Mouse (Mus musculus): ENCODE measurements at regions not wholly inside any gene's neighbourhood (a gene's known extent, or its start where the extent isn't known, plus 50 kb on each side); places are given as distances from the start of the nearest gene placed in this dataset.

- Histone ChIP-seq H3K4me1 (no peaks in the 10 kb centered on the region), H3K36me3 (no peaks in the 10 kb centered on the region), H3K4me2 (replicated peaks) (no peak overlapping the region), H3K4me3 (no peak overlapping the region), H3K27ac (no peak overlapping the region), H3K27me3 (no peaks in the 10 kb centered on the region), H3K9ac (no peak overlapping the region), H3K9me3 (no peaks in the 10 kb centered on the region)
- no peak for ATAC-seq (ENCODE audit: insufficient number of reproducible peaks, insufficient read depth, low FRiP score, low TSS enrichment)
- WGBS = 39% methylated on average over 3 of the region's 3 CpGs
Measured at GRCm38 (mm10) chr12:95239158-95239779, 452.8 kb upstream of the Flrt2 start.

GRCm38 (mm10) chr12:95267187-95267586 lies 424.8 kb upstream of the Flrt2 start:
- Histone ChIP-seq H3K27ac (no peak overlapping the region), H3K27me3 (no peaks in the 10 kb centered on the region), H3K9me3 (no peaks in the 10 kb centered on the region), H3K4me3 (no peak overlapping the region), H3K4me1 (no peaks in the 10 kb centered on the region), H3K4me2 (replicated peaks) (no peak overlapping the region), H3K9ac (no peak overlapping the region), H3K36me3 (no peaks in the 10 kb centered on the region)
- no peak for ATAC-seq (ENCODE audit: insufficient number of reproducible peaks, insufficient read depth, low FRiP score, low TSS enrichment)
- WGBS = 56% methylated on average over 3 of the region's 3 CpGs

GRCm38 (mm10) chr12:95305386-95305785 lies 386.6 kb upstream of the Flrt2 start:
- Histone ChIP-seq H3K27ac (no peak overlapping the region), H3K27me3 (no peaks in the 10 kb centered on the region), H3K9me3 (no peaks in the 10 kb centered on the region), H3K36me3 (no peaks in the 10 kb centered on the region), H3K9ac (no peak overlapping the region), H3K4me2 (replicated peaks) (no peak overlapping the region), H3K4me1 (no peaks in the 10 kb centered on the region), H3K4me3 (no peak overlapping the region)
- ATAC-seq (ENCODE audit: insufficient number of reproducible peaks, insufficient read depth, low FRiP score, low TSS enrichment) = no peak
- WGBS = 88% methylated on average over 2 of the region's 2 CpGs

GRCm38 (mm10) chr12:95315151-95315750 lies 376.8 kb upstream of the Flrt2 start:
- Histone ChIP-seq H3K4me2 (replicated peaks) (no peak overlapping the region), H3K27me3 (no peaks in the 10 kb centered on the region), H3K4me1 (no peaks in the 10 kb centered on the region), H3K9ac (no peak overlapping the region), H3K9me3 (no peaks in the 10 kb centered on the region), H3K36me3 (no peaks in the 10 kb centered on the region), H3K27ac (no peak overlapping the region), H3K4me3 (no peak overlapping the region)
- no peak for ATAC-seq (ENCODE audit: insufficient number of reproducible peaks, insufficient read depth, low FRiP score, low TSS enrichment)
- 86% methylated on average over 2 of the region's 2 CpGs for WGBS

GRCm38 (mm10) chr12:95316820-95317219 lies 375.2 kb upstream of the Flrt2 start:
- H3K27me3 ChIP-seq = no peaks in the 10 kb centered on the region
- ATAC-seq (ENCODE audit: insufficient number of reproducible peaks, insufficient read depth, low FRiP score, low TSS enrichment) = no peak
- no peaks in the 10 kb centered on the region for H3K9me3 ChIP-seq
- H3K4me1 ChIP-seq = no peaks in the 10 kb centered on the region
- 46% methylated on average over 1 of the region's 1 CpGs for WGBS
- H3K4me3 ChIP-seq = no peak overlapping the region
- no peak overlapping the region for H3K9ac ChIP-seq
- no peak overlapping the region for H3K27ac ChIP-seq
- no peaks in the 10 kb centered on the region for H3K36me3 ChIP-seq
- no peak overlapping the region for H3K4me2 ChIP-seq (replicated peaks)

- Histone ChIP-seq H3K4me2 (replicated peaks) (no peak overlapping the region), H3K27me3 (no peaks in the 10 kb centered on the region), H3K4me1 (no peaks in the 10 kb centered on the region), H3K27ac (no peak overlapping the region), H3K4me3 (no peak overlapping the region), H3K9me3 (no peaks in the 10 kb centered on the region), H3K9ac (no peak overlapping the region), H3K36me3 (no peaks in the 10 kb centered on the region)
- ATAC-seq (ENCODE audit: insufficient number of reproducible peaks, insufficient read depth, low FRiP score, low TSS enrichment) = no peak
- 82% methylated on average over 3 of the region's 3 CpGs for WGBS
Measured at GRCm38 (mm10) chr12:95321693-95322092, 370.3 kb upstream of the Flrt2 start.

GRCm38 (mm10) chr12:95329666-95330065 lies 362.4 kb upstream of the Flrt2 start:
- Histone ChIP-seq H3K9me3 (no peaks in the 10 kb centered on the region), H3K9ac (no peak overlapping the region), H3K4me1 (peaks cover 6% of the 10 kb centered on the region; the same call in 1 of the 2 replicates), H3K4me3 (no peak overlapping the region), H3K36me3 (no peaks in the 10 kb centered on the region), H3K4me2 (replicated peaks) (no peak overlapping the region), H3K27ac (no peak overlapping the region), H3K27me3 (no peaks in the 10 kb centered on the region)
- 33% methylated on average over 1 of the region's 1 CpGs for WGBS
- ATAC-seq (ENCODE audit: insufficient number of reproducible peaks, insufficient read depth, low FRiP score, low TSS enrichment) = no peak

- H3K9ac ChIP-seq = no peak overlapping the region
- H3K27ac ChIP-seq = no peak overlapping the region
- no peak overlapping the region for H3K4me3 ChIP-seq
- no peak for ATAC-seq (ENCODE audit: insufficient number of reproducible peaks, insufficient read depth, low FRiP score, low TSS enrichment)
- H3K27me3 ChIP-seq = no peaks in the 10 kb centered on the region
- no peaks in the 10 kb centered on the region for H3K4me1 ChIP-seq
- H3K36me3 ChIP-seq = no peaks in the 10 kb centered on the region
- WGBS = 88% methylated on average over 5 of the region's 5 CpGs
- H3K9me3 ChIP-seq = no peaks in the 10 kb centered on the region
- H3K4me2 ChIP-seq (replicated peaks) = no peak overlapping the region
Measured at GRCm38 (mm10) chr12:95347786-95348185, 344.2 kb upstream of the Flrt2 start.

GRCm38 (mm10) chr12:95355151-95355550 lies 336.9 kb upstream of the Flrt2 start:
- WGBS = 13% methylated on average over 6 of the region's 6 CpGs
- H3K36me3 ChIP-seq = no peaks in the 10 kb centered on the region
- no peak overlapping the region for H3K9ac ChIP-seq
- H3K9me3 ChIP-seq = no peaks in the 10 kb centered on the region
- H3K27ac ChIP-seq = no peak overlapping the region
- H3K4me1 ChIP-seq = no peaks in the 10 kb centered on the region
- peak overlapping the region; percentile 21; the same call in 1 of the 2 replicates for H3K4me2 ChIP-seq (replicated peaks)
- ATAC-seq (ENCODE audit: insufficient number of reproducible peaks, insufficient read depth, low FRiP score, low TSS enrichment) = no peak
- no peak overlapping the region for H3K4me3 ChIP-seq
- no peaks in the 10 kb centered on the region for H3K27me3 ChIP-seq

- no peak for ATAC-seq (ENCODE audit: insufficient number of reproducible peaks, insufficient read depth, low FRiP score, low TSS enrichment)
- H3K4me2 ChIP-seq (replicated peaks) = no peak overlapping the region
- no peak overlapping the region for H3K4me3 ChIP-seq
- H3K36me3 ChIP-seq = no peaks in the 10 kb centered on the region
- no peak overlapping the region for H3K27ac ChIP-seq
- H3K9me3 ChIP-seq = no peaks in the 10 kb centered on the region
- no peaks in the 10 kb centered on the region for H3K4me1 ChIP-seq
- WGBS = 34% methylated on average over 3 of the region's 3 CpGs
- H3K27me3 ChIP-seq = no peaks in the 10 kb centered on the region
- no peak overlapping the region for H3K9ac ChIP-seq
Measured at GRCm38 (mm10) chr12:95384248-95384964, 307.6 kb upstream of the Flrt2 start.

GRCm38 (mm10) chr12:95385688-95386087 lies 306.3 kb upstream of the Flrt2 start:
- H3K9me3 ChIP-seq = no peaks in the 10 kb centered on the region
- H3K4me3 ChIP-seq = no peak overlapping the region
- H3K4me1 ChIP-seq = no peaks in the 10 kb centered on the region
- ATAC-seq (ENCODE audit: insufficient number of reproducible peaks, insufficient read depth, low FRiP score, low TSS enrichment) = no peak
- H3K36me3 ChIP-seq = no peaks in the 10 kb centered on the region
- no peaks in the 10 kb centered on the region for H3K27me3 ChIP-seq
- no peak overlapping the region for H3K4me2 ChIP-seq (replicated peaks)
- H3K27ac ChIP-seq = no peak overlapping the region
- 63% methylated on average over 3 of the region's 3 CpGs for WGBS
- H3K9ac ChIP-seq = no peak overlapping the region

- no peaks in the 10 kb centered on the region for H3K9me3 ChIP-seq
- 85% methylated on average over 2 of the region's 2 CpGs for WGBS
- H3K4me1 ChIP-seq = no peaks in the 10 kb centered on the region
- H3K4me2 ChIP-seq (replicated peaks) = no peak overlapping the region
- no peaks in the 10 kb centered on the region for H3K27me3 ChIP-seq
- H3K27ac ChIP-seq = no peak overlapping the region
- no peak overlapping the region for H3K4me3 ChIP-seq
- H3K36me3 ChIP-seq = no peaks in the 10 kb centered on the region
- no peak overlapping the region for H3K9ac ChIP-seq
- ATAC-seq (ENCODE audit: insufficient number of reproducible peaks, insufficient read depth, low FRiP score, low TSS enrichment) = no peak
Measured at GRCm38 (mm10) chr12:95388185-95388584, 303.8 kb upstream of the Flrt2 start.

Measured in embryonic facial prominence, embryonic 12.5 days (tissue).